Mouse (Mus musculus) liver, adult 2 months (tissue): ENCODE results near the gene Rabepk.

Source experiments
- CTCF ChIP-seq: fragments of 200-500 bp; IDR thresholded peaks from 2 replicates; pipeline ENCODE4 v1.5.1; 2011; ENCODE audit warnings: low read depth, low read length, control low read depth
- POLR2A ChIP-seq: fragments of 200-500 bp; IDR thresholded peaks from 2 replicates; pipeline ENCODE4 v1.6.1; 2011; ENCODE audit warnings: low read length, control low read depth; ENCODE audit not compliant: insufficient read depth; ENCODE audit errors: extremely low read depth

DNA sequence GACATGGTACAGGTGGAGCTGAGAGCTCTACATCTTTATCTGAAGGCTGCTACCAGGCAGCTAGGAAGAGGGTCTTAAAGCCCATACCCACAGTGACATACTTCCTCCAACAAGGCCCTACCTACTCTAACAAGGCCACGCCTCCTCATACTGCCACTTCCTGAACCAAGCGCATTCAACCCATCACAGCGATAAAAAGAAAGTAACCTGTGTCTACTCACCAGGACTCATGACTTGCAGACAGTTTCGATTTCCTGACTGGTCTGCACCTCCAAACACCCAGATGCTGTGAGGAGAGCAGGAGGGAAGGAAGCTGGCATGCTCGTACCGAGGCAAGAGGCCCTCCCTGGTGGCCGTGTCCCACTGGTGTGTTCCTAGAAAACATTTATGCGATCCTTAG is 9.4 kb downstream of the Rabepk start:
- TF ChIP-seq CTCF (no peak), POLR2A (no peak)
